In the genomic region with DNA sequence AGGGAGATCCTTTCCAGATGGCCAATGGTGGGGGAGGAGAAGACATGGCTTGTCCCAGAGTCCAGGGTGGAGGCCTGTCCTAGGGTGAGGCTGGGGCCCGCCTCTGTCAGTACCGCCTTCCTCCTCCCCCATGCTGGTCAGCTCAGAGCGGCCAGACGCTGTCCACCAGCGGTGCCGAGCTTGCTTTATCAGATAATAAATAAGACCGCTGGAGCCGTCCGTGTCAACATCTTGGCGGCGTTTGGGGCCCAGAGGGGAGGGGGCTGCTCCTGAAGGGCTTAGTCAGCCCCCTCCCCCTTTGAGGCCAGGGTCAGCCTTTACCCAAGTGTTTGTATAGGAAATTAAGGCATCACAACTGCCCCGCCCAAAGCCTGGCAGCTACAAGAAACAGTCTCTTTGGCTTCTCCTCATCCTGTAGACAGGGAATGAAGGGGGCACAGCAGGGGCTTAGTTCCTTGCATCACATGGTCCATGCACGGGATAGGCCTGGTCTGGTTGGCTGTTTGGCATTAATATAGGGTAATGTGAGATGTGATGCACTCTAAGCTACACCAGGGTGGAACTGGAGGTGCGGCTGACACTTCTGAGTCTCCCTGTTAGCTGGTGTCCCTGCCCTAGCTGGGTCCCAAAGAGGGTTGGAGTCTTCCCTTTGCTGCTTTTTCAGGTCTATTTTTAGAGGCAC, we compare ENCODE assay signal across 14 mouse cellular contexts. TPM values are rescaled to one million over a fixed set of nuclear protein-coding genes. Genes with fewer than 3 reads are reported as not detected.
A peak's percentile ranks its signal among the peaks of the same experiment; 100 is the strongest.
DNase-seq lines count a peak whose midpoint lies in the region; ATAC-seq and TF ChIP-seq lines count a peak whose summit lies in the region.
"Had no signal": no experiment of that assay in that cellular context is flagged by ENCODE, and none has a peak within 500 bp of the region (broad histone marks: within the 10 kb centered on the region; RNA-seq: fewer than 3 reads in every experiment).

No protein-coding gene starts in this region.

- WGBS in heart, embryonic 13.5 days = 6% methylated on average over 14 of the region's 14 CpGs
- WGBS in heart, adult 2 months = 44% methylated on average over 14 of the region's 14 CpGs
- WGBS in lung, embryonic 14.5 days = 7% methylated on average over 14 of the region's 14 CpGs
- WGBS in intestine, postnatal 0 days = 14% methylated on average over 14 of the region's 14 CpGs
- WGBS in small intestine, adult 2 months = 27% methylated on average over 14 of the region's 14 CpGs
- WGBS in forebrain, embryonic 11.5 days = 46% methylated on average over 14 of the region's 14 CpGs

- peak overlapping the region; percentile 33; the same call in 1 of the 2 replicates for H3K9ac ChIP-seq in heart, embryonic 13.5 days
- H3K9ac ChIP-seq in heart, adult 2 months (ENCODE audit: low read depth, low read length) = no peak overlapping the region
- H3K9ac ChIP-seq in lung, embryonic 14.5 days = no peak overlapping the region
- no peak overlapping the region for H3K9ac ChIP-seq in intestine, postnatal 0 days (ENCODE audit: low read depth, low read length)
- H3K9ac ChIP-seq in forebrain, embryonic 11.5 days (ENCODE audit: low read length) = no peak overlapping the region
- H3K9ac ChIP-seq: embryonic facial prominence, embryonic 13.5 days; hindbrain, embryonic 13.5 days had no signal

- peak; percentile 50 for ATAC-seq in heart, embryonic 13.5 days (ENCODE audit: extremely low read depth, insufficient number of reproducible peaks, low FRiP score, low TSS enrichment)
- peak; percentile 94 for ATAC-seq in lung, embryonic 14.5 days (ENCODE audit: insufficient read depth)
- ATAC-seq in intestine, postnatal 0 days = peak; percentile 77
- ATAC-seq in forebrain, embryonic 11.5 days (replicated peaks; ENCODE audit: low FRiP score) = no peak

- intact Hi-C loops in heart, adult 2 months (cut with DNase I) = no loop called here

- H3K36me3 ChIP-seq in heart, embryonic 13.5 days = peaks cover 39% of the 10 kb centered on the region
- H3K36me3 ChIP-seq in heart, adult 2 months (ENCODE audit: control insufficient read depth, insufficient read depth, low read length) = no peaks in the 10 kb centered on the region
- peaks cover 38% of the 10 kb centered on the region for H3K36me3 ChIP-seq in lung, embryonic 14.5 days (ENCODE audit: insufficient read depth)
- H3K36me3 ChIP-seq in intestine, postnatal 0 days (ENCODE audit: control insufficient read depth, insufficient read depth) = peaks cover 27% of the 10 kb centered on the region; the same call in 1 of the 2 replicates
- H3K36me3 ChIP-seq in small intestine, adult 2 months (ENCODE audit: control insufficient read depth, insufficient read depth, low read length) = peaks cover 29% of the 10 kb centered on the region
- no peaks in the 10 kb centered on the region for H3K36me3 ChIP-seq in forebrain, embryonic 11.5 days (ENCODE audit: control insufficient read depth, insufficient read depth, low read length)
- H3K36me3 ChIP-seq: embryonic facial prominence, embryonic 13.5 days; hindbrain, embryonic 13.5 days had no signal

- H3K4me1 ChIP-seq in heart, embryonic 13.5 days = peaks cover 66% of the 10 kb centered on the region
- peaks cover 3% of the 10 kb centered on the region; the same call in 1 of the 2 replicates for H3K4me1 ChIP-seq in heart, adult 2 months (ENCODE audit: control insufficient read depth, insufficient read depth, low read length)
- peaks cover 11% of the 10 kb centered on the region for H3K4me1 ChIP-seq in lung, embryonic 14.5 days (ENCODE audit: insufficient read depth)
- peaks cover 10% of the 10 kb centered on the region; the same call in 1 of the 2 replicates for H3K4me1 ChIP-seq in intestine, postnatal 0 days (replicated peaks; ENCODE audit: control insufficient read depth, insufficient read depth, low read length)
- peaks cover 12% of the 10 kb centered on the region; the same call in 1 of the 2 replicates for H3K4me1 ChIP-seq in small intestine, adult 2 months (ENCODE audit: control insufficient read depth, insufficient read depth, insufficient read length, low read length)
- 0 out of 2 replicates have a peak, but pooled peaks cover 2% of the 10 kb centered on the region for H3K4me1 ChIP-seq in forebrain, embryonic 11.5 days (replicated peaks; ENCODE audit: control insufficient read depth, insufficient read depth, low read length)

- no peak for TF ChIP-seq POLR2A in heart, adult 2 months (IDR thresholded peaks at IDR 0.05; ENCODE audit: insufficient read depth, low read depth, low read length)
- TF ChIP-seq POLR2A in small intestine, adult 2 months (IDR thresholded peaks at IDR 0.05; ENCODE audit: low read depth, low read length) = no peak

- H3K27ac ChIP-seq in heart, embryonic 13.5 days (replicated peaks) = peak overlapping the region; percentile 86
- H3K27ac ChIP-seq in heart, adult 2 months = no peak overlapping the region
- H3K27ac ChIP-seq in lung, embryonic 14.5 days (ENCODE audit: low read depth) = peak overlapping the region; percentile 74
- H3K27ac ChIP-seq in intestine, postnatal 0 days (ENCODE audit: low read depth, low read length) = peak overlapping the region; percentile 70
- peak overlapping the region; percentile 56; the same call in 1 of the 2 replicates for H3K27ac ChIP-seq in small intestine, adult 2 months (ENCODE audit: insufficient read depth, low read depth, low read length)
- H3K27ac ChIP-seq in forebrain, embryonic 11.5 days (ENCODE audit: low read depth, low read length) = no peak overlapping the region
- H3K27ac ChIP-seq in layer of hippocampus, adult 2 months = no peak overlapping the region
- H3K27ac ChIP-seq: embryonic facial prominence, embryonic 13.5 days; hindbrain, embryonic 13.5 days had no signal

- no peaks in the 10 kb centered on the region for H3K27me3 ChIP-seq in heart, embryonic 13.5 days (replicated peaks)
- H3K27me3 ChIP-seq in heart, adult 2 months (ENCODE audit: control insufficient read depth, insufficient read depth, low read length) = no peaks in the 10 kb centered on the region
- H3K27me3 ChIP-seq in lung, embryonic 14.5 days (ENCODE audit: insufficient read depth, low read length) = no peaks in the 10 kb centered on the region
- H3K27me3 ChIP-seq in intestine, postnatal 0 days (replicated peaks; ENCODE audit: control insufficient read depth, insufficient read depth, low read length) = no peaks in the 10 kb centered on the region
- no peaks in the 10 kb centered on the region for H3K27me3 ChIP-seq in small intestine, adult 2 months (ENCODE audit: control insufficient read depth, insufficient read depth, low read length)
- H3K27me3 ChIP-seq in forebrain, embryonic 11.5 days (ENCODE audit: control insufficient read depth, insufficient read depth, low read length) = no peaks in the 10 kb centered on the region
- H3K27me3 ChIP-seq: hindbrain, embryonic 13.5 days had no signal

- no peak overlapping the region for H3K4me3 ChIP-seq in heart, embryonic 13.5 days
- H3K4me3 ChIP-seq in heart, adult 2 months = no peak overlapping the region
- no peak overlapping the region for H3K4me3 ChIP-seq in lung, embryonic 14.5 days (ENCODE audit: low read depth, low read length)
- no peak overlapping the region for H3K4me3 ChIP-seq in intestine, postnatal 0 days (ENCODE audit: low read depth, low read length)
- no peak overlapping the region for H3K4me3 ChIP-seq in small intestine, adult 2 months (ENCODE audit: low read depth, low read length)
- no peak overlapping the region for H3K4me3 ChIP-seq in forebrain, embryonic 11.5 days (ENCODE audit: low read depth, low read length)
- no peak overlapping the region for H3K4me3 ChIP-seq in layer of hippocampus, adult 2 months
- H3K4me3 ChIP-seq: embryonic facial prominence, embryonic 13.5 days; hindbrain, embryonic 13.5 days had no signal

- H3K9me3 ChIP-seq in heart, embryonic 13.5 days = no peaks in the 10 kb centered on the region
- H3K9me3 ChIP-seq in lung, embryonic 14.5 days (ENCODE audit: low read depth, low read length) = no peaks in the 10 kb centered on the region
- no peaks in the 10 kb centered on the region for H3K9me3 ChIP-seq in intestine, postnatal 0 days (ENCODE audit: control insufficient read depth)
- no peaks in the 10 kb centered on the region for H3K9me3 ChIP-seq in forebrain, embryonic 11.5 days (ENCODE audit: control insufficient read depth, low read length)
- H3K9me3 ChIP-seq: embryonic facial prominence, embryonic 13.5 days; hindbrain, embryonic 13.5 days had no signal

- DNase-seq in heart, adult 2 months = no peak
- DNase-seq in lung, embryonic 14.5 days = peak; percentile 93
- DNase-seq in lung, postnatal 36 days = no peak
- DNase-seq in forebrain, embryonic 11.5 days (ENCODE audit: low spot score) = no peak
- DNase-seq in layer of hippocampus, adult 2 months (ENCODE audit: low spot score in 2 of 2) = no peak
- DNase-seq: adrenal gland, postnatal 10 days; cerebellum, adult 11-12 months had no signal

- peak overlapping the region; percentile 47 for H3K4me2 ChIP-seq in heart, embryonic 13.5 days
- H3K4me2 ChIP-seq in lung, embryonic 14.5 days = peak overlapping the region; percentile 32; the same call in 1 of the 2 replicates
- peak overlapping the region; percentile 28; the same call in 1 of the 2 replicates for H3K4me2 ChIP-seq in intestine, postnatal 0 days (replicated peaks; ENCODE audit: low read depth)
- no peak overlapping the region for H3K4me2 ChIP-seq in forebrain, embryonic 11.5 days (ENCODE audit: low read depth, low read length, severe bottlenecking)
- H3K4me2 ChIP-seq: embryonic facial prominence, embryonic 13.5 days; hindbrain, embryonic 13.5 days had no signal

- no peaks in the 10 kb centered on the region for H3K79me2 ChIP-seq in heart, adult 2 months (replicated peaks; ENCODE audit: control insufficient read depth, insufficient read depth, low read length)

- TF ChIP-seq CTCF in heart, adult 2 months (IDR thresholded peaks at IDR 0.05) = no peak
- TF ChIP-seq CTCF in lung, embryonic 14.5 days (IDR thresholded peaks at IDR 0.05; ENCODE audit: low read depth) = no peak
- no peak for TF ChIP-seq CTCF in intestine, postnatal 0 days (IDR thresholded peaks at IDR 0.05; ENCODE audit: low read depth)
- no peak for TF ChIP-seq CTCF in small intestine, adult 2 months (IDR thresholded peaks at IDR 0.05; ENCODE audit: extremely low read depth, insufficient read length, insufficient replicate concordance, low read depth, low read length)
- no peak for TF ChIP-seq CTCF in layer of hippocampus, adult 2 months (conservative IDR thresholded peaks at IDR 0.05)

- no peak for TF ChIP-seq EP300 in heart, adult 2 months (IDR thresholded peaks at IDR 0.05; ENCODE audit: insufficient read depth, low read depth, low read length)

RNA-seq across cellular contexts. Expression of gene Gata5, which starts 11.7 kb away (rescaled TPM):
- polyA plus RNA-seq in heart, embryonic 13.5 days (2015; fragmentation: Nextera tagmentation; extraction: Ambion mirVana) = 11.8 and 14.7 TPM in 2 replicates
- total RNA-seq in heart, adult 2 months (2021) = under 1 TPM; 0.63 to 0.89 TPM
- polyA plus RNA-seq in heart, adult 2 months (2012; rRNA removed) = 1.1 TPM in 2 replicates
- polyA plus RNA-seq in lung, embryonic 14.5 days (2014; fragmentation: Nextera tagmentation; extraction: Ambion mirVana) = 37.4 and 42.7 TPM in 2 replicates
- polyA plus RNA-seq in intestine, postnatal 0 days (2015; fragmentation: Nextera tagmentation; extraction: Ambion mirVana) = 20.9 and 23.9 TPM in 2 replicates
- polyA plus RNA-seq in small intestine, adult 2 months (2012; rRNA removed) = 36.0 and 121 TPM in 2 replicates
- polyA plus RNA-seq in forebrain, embryonic 11.5 days (2014; fragmentation: Nextera tagmentation; extraction: Ambion mirVana) = 0.05 TPM in 1 of 2 replicates, not detected in the other
- total RNA-seq in layer of hippocampus, adult 2 months (2021) = not detected
- total RNA-seq: left cerebral cortex, adult 8-10 months; megakaryocyte progenitor cell, adult 5-6 weeks had no signal
- polyA plus RNA-seq: embryonic facial prominence, embryonic 13.5 days had no signal

RNA-seq across cellular contexts. Expression of gene Rbbp8nl, which starts 33.1 kb away (rescaled TPM):
- 0.05 and 0.08 TPM in 2 replicates for polyA plus RNA-seq in heart, embryonic 13.5 days (2015; fragmentation: Nextera tagmentation; extraction: Ambion mirVana)
- total RNA-seq in heart, adult 2 months (2021) = not detected
- polyA plus RNA-seq in heart, adult 2 months (2012; rRNA removed) = not detected in 2 replicates
- 1.9 and 2.3 TPM in 2 replicates for polyA plus RNA-seq in lung, embryonic 14.5 days (2014; fragmentation: Nextera tagmentation; extraction: Ambion mirVana)
- polyA plus RNA-seq in intestine, postnatal 0 days (2015; fragmentation: Nextera tagmentation; extraction: Ambion mirVana) = 0.18 and 0.25 TPM in 2 replicates
- polyA plus RNA-seq in small intestine, adult 2 months (2012; rRNA removed) = 1.2 and 1.6 TPM in 2 replicates
- 0.08 TPM in 1 of 2 replicates, not detected in the other for polyA plus RNA-seq in forebrain, embryonic 11.5 days (2014; fragmentation: Nextera tagmentation; extraction: Ambion mirVana)
- not detected for total RNA-seq in layer of hippocampus, adult 2 months (2021)
- total RNA-seq: adrenal gland, postnatal 10 days; left cerebral cortex, adult 8-10 months; megakaryocyte progenitor cell, adult 5-6 weeks had no signal
- polyA plus RNA-seq: hindbrain, embryonic 13.5 days had no signal

RNA-seq across cellular contexts. Expression of gene Cables2, which starts 49.5 kb away (rescaled TPM):
- 9.0 and 9.3 TPM in 2 replicates for polyA plus RNA-seq in heart, embryonic 13.5 days (2015; fragmentation: Nextera tagmentation; extraction: Ambion mirVana)
- 10 to 100 TPM; 11.2 to 14.3 TPM for total RNA-seq in heart, adult 2 months (2021)
- polyA plus RNA-seq in heart, adult 2 months (2012; rRNA removed) = 17.6 and 26.7 TPM in 2 replicates
- 24.0 and 25.6 TPM in 2 replicates for polyA plus RNA-seq in lung, embryonic 14.5 days (2014; fragmentation: Nextera tagmentation; extraction: Ambion mirVana)
- polyA plus RNA-seq in intestine, postnatal 0 days (2015; fragmentation: Nextera tagmentation; extraction: Ambion mirVana) = 8.2 and 8.4 TPM in 2 replicates
- polyA plus RNA-seq in small intestine, adult 2 months (2012; rRNA removed) = 15.3 and 32.0 TPM in 2 replicates
- 16.8 and 18.7 TPM in 2 replicates for polyA plus RNA-seq in forebrain, embryonic 11.5 days (2014; fragmentation: Nextera tagmentation; extraction: Ambion mirVana)
- total RNA-seq in layer of hippocampus, adult 2 months (2021) = 10 to 100 TPM; 31.6 to 37.5 TPM

Comparison
In these comparisons a context has a peak if more than half of its experiments do, and no peak if none do; other contexts are left out.
1. H3K27ac ChIP-seq: peak in heart, embryonic 13.5 days (single experiment), lung, embryonic 14.5 days (single experiment), intestine, postnatal 0 days (single experiment) and small intestine, adult 2 months (single experiment); none in heart, adult 2 months (single experiment), forebrain, embryonic 11.5 days (single experiment) and layer of hippocampus, adult 2 months (single experiment).